Mouse (Mus musculus): ENCODE measurements at regions not wholly inside any gene's neighbourhood (a gene's known extent, or its start where the extent isn't known, plus 50 kb on each side); places are given as distances from the start of the nearest gene placed in this dataset.
A peak's percentile ranks its signal among the peaks of the same experiment; 100 is the strongest.

GRCm38 (mm10) chr10:17001320-17001719 lies 721.7 kb upstream of the Cited2 start:
- no peak for DNase-seq (ENCODE audit: low spot score in 2 of 2)

- DNase-seq (ENCODE audit: low spot score in 2 of 2), result peak in 1 of 2 experiments; percentile 6
These were observed 719.7 kb upstream of the Cited2 start for GRCm38 (mm10) chr10:17003123-17003849.

GRCm38 (mm10) chr10:17008683-17009082 lies 714.3 kb upstream of the Cited2 start:
- no peak for DNase-seq (ENCODE audit: low spot score in 2 of 2)

GRCm38 (mm10) chr10:17010047-17010446 lies 713.0 kb upstream of the Cited2 start:
- peak in 1 of 2 experiments; percentile 36 for DNase-seq (ENCODE audit: low spot score in 2 of 2)

GRCm38 (mm10) chr10:17011876-17012275 lies 711.1 kb upstream of the Cited2 start:
- DNase-seq (ENCODE audit: low spot score in 2 of 2), result no peak

- DNase-seq (ENCODE audit: low spot score in 2 of 2), result peak in 1 of 2 experiments; percentile 5
These were observed 710.5 kb upstream of the Cited2 start for GRCm38 (mm10) chr10:17012541-17012975.

GRCm38 (mm10) chr10:17014826-17015225 lies 708.2 kb upstream of the Cited2 start:
- DNase-seq (ENCODE audit: low spot score in 2 of 2), result no peak

GRCm38 (mm10) chr10:17016854-17017253 lies 706.2 kb upstream of the Cited2 start:
- DNase-seq (ENCODE audit: low spot score in 2 of 2), result no peak

- no peak for DNase-seq (ENCODE audit: low spot score in 2 of 2)
These were observed 700.5 kb upstream of the Cited2 start for GRCm38 (mm10) chr10:17022216-17023158.

GRCm38 (mm10) chr10:17023571-17024293 lies 699.3 kb upstream of the Cited2 start:
- no peak for DNase-seq (ENCODE audit: low spot score in 2 of 2)

GRCm38 (mm10) chr10:17024294-17024665 lies 698.7 kb upstream of the Cited2 start:
- DNase-seq (ENCODE audit: low spot score in 2 of 2), result no peak

GRCm38 (mm10) chr10:17034892-17035775 lies 687.9 kb upstream of the Cited2 start:
- no peak for DNase-seq (ENCODE audit: low spot score in 2 of 2)

GRCm38 (mm10) chr10:17038259-17039043 lies 684.6 kb upstream of the Cited2 start:
- DNase-seq (ENCODE audit: low spot score in 2 of 2), result no peak

GRCm38 (mm10) chr10:17042090-17042489 lies 680.9 kb upstream of the Cited2 start:
- no peak for DNase-seq (ENCODE audit: low spot score in 2 of 2)

GRCm38 (mm10) chr10:17042973-17043372 lies 680.0 kb upstream of the Cited2 start:
- DNase-seq (ENCODE audit: low spot score in 2 of 2), result no peak

GRCm38 (mm10) chr10:17046765-17047164 lies 676.3 kb upstream of the Cited2 start:
- DNase-seq (ENCODE audit: low spot score in 2 of 2), result no peak

GRCm38 (mm10) chr10:17072906-17073305 lies 650.1 kb upstream of the Cited2 start:
- no peak for DNase-seq (ENCODE audit: low spot score in 2 of 2)

- DNase-seq (ENCODE audit: low spot score in 2 of 2), result no peak
These were observed 649.0 kb upstream of the Cited2 start for GRCm38 (mm10) chr10:17074013-17074401.

GRCm38 (mm10) chr10:17074402-17075027 lies 648.5 kb upstream of the Cited2 start:
- DNase-seq (ENCODE audit: low spot score in 2 of 2), result no peak

- DNase-seq (ENCODE audit: low spot score in 2 of 2), result no peak
These were observed 647.9 kb upstream of the Cited2 start for GRCm38 (mm10) chr10:17075147-17075546.
